Mouse (Mus musculus) brain, embryonic 14.5 days (tissue): ENCODE measurements around the gene Mpnd. TPM values are rescaled to one million over a fixed set of nuclear protein-coding genes. Genes with fewer than 3 reads are reported as not detected.

Source experiments
- DNase-seq: peaks from one replicate; pipeline ENCODE4 v3.0.0-alpha.2; 2011; ENCODE audit warnings: low read depth
- CTCF ChIP-seq: fragments of 200-500 bp; IDR thresholded peaks from 2 replicates; pipeline ENCODE4 v1.5.1; 2012; ENCODE audit warnings: inconsistent platforms, mild to moderate bottlenecking, moderate library complexity, borderline replicate concordance; ENCODE audit not compliant: insufficient read depth, insufficient read length; ENCODE audit errors: extremely low read depth
- POLR2A ChIP-seq: fragments of 200-500 bp; IDR thresholded peaks from 2 replicates; pipeline ENCODE4 v1.6.1; 2012; ENCODE audit warnings: mild to moderate bottlenecking, inconsistent platforms, borderline replicate concordance; ENCODE audit not compliant: poor library complexity, insufficient read depth, insufficient read length, severe bottlenecking; ENCODE audit errors: extremely low read depth
- polyA plus RNA-seq: library from polyadenylated mRNA; depleted of rRNA; stranded (reverse); fragments of >200 nt; gene quantifications from 2 replicates; pipeline ENCODE4 v1.2.3, GENCODE M21; 2012

Mpnd gene
- polyA plus RNA-seq, 1 experiment: 223 TPM

- no peak for TF ChIP-seq POLR2A
- TF ChIP-seq CTCF: no peak
- DNase-seq: peak; percentile 38
These were observed 42.3 kb upstream of the Mpnd start for GRCm38 (mm10) chr17:55963171-55963570.

GRCm38 (mm10) chr17:55964496-55964895 lies 41.0 kb upstream of the Mpnd start:
- TF ChIP-seq POLR2A (no peak), CTCF (no peak)
- DNase-seq: no peak

DNA sequence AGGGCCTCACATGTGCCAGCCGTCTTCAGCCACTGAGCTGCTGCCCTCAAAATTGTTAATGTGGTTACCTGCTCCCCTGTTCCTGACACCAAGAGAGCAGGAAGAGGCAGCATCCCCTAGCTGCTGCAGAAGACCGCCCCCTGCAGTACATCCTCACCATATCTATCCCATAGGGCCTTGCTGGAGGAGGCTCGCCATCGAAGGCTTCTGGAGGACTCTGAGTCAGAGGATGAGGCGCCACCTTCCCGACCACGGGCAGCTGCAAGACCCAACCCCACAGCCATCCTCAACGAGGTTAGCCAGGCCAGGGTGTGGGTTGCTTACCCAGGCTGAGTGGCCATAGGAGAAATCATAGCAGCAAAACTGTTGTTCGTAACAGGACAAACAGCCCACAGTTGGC lies 40.5 kb upstream of the Mpnd start:
- DNase-seq: no peak
- no peak for TF ChIP-seq POLR2A
- no peak for TF ChIP-seq CTCF

GRCm38 (mm10) chr17:55967186-55967585 lies 38.3 kb upstream of the Mpnd start:
- TF ChIP-seq POLR2A (no peak), CTCF (no peak)
- no peak for DNase-seq

GRCm38 (mm10) chr17:55968210-55968609 lies 37.3 kb upstream of the Mpnd start:
- TF ChIP-seq CTCF: no peak
- no peak for TF ChIP-seq POLR2A
- DNase-seq: peak; percentile 28

GRCm38 (mm10) chr17:55969560-55969959 lies 36.0 kb upstream of the Mpnd start:
- DNase-seq: peak; percentile 96
- no peak for TF ChIP-seq POLR2A
- no peak for TF ChIP-seq CTCF

DNA sequence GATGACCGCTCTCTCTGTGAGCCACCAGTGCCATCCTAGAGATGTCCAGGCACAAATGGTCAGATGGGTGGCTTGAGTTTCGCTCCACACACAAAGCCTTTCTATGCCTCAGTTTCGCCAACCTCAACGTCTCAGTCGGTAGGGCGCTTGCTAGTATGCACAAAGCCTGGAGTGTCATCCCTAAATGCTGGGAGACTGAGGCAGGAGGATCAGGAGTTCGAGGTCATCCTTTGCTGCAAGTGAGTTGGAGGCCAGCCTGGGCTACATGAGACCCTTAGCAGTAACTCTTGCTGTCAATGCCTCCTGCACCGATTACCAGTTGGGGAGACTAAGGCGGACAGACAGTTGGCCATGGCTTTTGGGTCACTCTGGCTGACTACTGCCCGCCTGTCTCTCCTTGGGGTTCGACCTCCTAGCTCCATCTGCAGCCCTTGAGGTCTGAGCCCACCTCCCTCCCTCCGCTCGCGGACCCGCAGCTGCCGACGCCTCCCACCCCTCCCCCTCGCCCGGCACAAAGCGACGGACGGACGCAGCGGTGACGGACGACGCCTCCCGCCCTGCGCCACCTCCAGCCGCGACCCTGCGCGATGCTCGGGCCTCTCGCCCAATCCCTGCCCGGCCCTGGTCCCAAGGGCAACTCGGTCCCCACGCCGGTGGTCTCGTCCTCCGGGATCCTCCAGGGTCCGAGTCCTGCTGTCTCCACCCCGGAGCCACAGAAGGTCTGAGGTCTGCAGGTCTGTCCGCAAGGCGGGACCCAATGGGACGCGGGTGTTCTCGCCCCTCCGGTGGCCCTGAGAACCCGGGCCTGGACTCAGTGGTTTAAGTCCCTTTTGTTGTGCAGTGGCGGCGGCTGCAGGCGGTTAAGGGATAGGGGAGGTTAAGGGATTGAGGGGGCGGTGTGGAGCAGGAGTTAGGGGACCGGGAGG lies 35.3 kb upstream of the Mpnd start, which contains the start of gene Shd:
Gene Shd (plus strand): TSS at position 502 of the 926 bp plus-strand sequence.
- peak; percentile 82 for DNase-seq
- TF ChIP-seq POLR2A (peak; percentile 71), CTCF (no peak)

DNA sequence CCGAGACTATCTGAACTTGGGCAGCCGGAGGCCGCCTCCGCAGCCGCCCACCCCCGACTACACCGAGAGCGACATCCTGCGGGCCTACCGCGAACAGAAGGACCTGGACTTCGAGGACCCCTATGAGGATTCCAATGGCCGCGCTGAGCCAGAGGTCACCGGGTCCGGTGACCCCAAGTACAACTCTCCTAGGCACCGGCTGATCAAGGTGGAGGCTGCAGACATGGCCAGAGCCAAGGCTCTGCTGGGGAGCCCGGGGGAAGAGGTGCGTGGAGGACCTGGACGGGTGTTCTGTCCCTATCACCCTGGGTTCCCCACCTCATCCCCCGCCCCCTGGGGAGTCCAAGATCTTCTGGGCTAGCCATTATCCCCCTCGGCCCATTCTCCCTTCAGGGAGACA lies 34.1 kb upstream of the Mpnd start:
- peak; percentile 8 for DNase-seq
- TF ChIP-seq POLR2A (no peak), CTCF (no peak)

DNA sequence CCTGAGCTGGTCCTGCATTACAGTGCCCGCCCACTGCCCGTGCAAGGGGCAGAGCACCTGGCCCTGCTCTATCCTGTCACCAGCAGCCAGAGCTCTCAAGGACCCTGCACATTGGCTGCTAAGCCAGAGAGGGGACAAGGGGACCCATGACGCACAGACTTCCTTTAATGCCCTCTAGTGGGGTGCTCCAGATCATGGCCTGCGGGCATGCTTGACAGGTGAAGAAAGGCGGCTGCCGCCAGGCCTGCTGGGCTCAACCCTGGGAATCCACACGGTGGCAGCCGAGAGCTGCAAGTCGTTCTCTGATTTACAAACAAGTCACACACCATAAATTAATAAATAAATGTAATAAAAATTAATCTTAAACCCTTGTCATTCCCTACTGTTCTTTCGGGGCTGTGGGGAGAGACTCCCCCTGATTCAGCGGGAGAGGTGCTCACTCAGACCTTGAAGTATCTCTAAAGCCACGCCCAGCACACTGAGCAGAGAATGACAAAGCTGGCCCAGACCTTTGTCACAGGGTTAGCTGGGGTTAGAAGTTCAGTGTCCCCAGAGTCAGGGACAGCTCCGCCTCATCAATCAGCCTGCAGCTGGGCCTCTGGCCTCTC lies 29.2 kb upstream of the Mpnd start:
- TF ChIP-seq CTCF: peak; percentile 85
- TF ChIP-seq POLR2A: no peak
- peak; percentile 88 for DNase-seq

GRCm38 (mm10) chr17:55977301-55977700 lies 28.2 kb upstream of the Mpnd start:
- DNase-seq: no peak
- TF ChIP-seq POLR2A: no peak

DNA sequence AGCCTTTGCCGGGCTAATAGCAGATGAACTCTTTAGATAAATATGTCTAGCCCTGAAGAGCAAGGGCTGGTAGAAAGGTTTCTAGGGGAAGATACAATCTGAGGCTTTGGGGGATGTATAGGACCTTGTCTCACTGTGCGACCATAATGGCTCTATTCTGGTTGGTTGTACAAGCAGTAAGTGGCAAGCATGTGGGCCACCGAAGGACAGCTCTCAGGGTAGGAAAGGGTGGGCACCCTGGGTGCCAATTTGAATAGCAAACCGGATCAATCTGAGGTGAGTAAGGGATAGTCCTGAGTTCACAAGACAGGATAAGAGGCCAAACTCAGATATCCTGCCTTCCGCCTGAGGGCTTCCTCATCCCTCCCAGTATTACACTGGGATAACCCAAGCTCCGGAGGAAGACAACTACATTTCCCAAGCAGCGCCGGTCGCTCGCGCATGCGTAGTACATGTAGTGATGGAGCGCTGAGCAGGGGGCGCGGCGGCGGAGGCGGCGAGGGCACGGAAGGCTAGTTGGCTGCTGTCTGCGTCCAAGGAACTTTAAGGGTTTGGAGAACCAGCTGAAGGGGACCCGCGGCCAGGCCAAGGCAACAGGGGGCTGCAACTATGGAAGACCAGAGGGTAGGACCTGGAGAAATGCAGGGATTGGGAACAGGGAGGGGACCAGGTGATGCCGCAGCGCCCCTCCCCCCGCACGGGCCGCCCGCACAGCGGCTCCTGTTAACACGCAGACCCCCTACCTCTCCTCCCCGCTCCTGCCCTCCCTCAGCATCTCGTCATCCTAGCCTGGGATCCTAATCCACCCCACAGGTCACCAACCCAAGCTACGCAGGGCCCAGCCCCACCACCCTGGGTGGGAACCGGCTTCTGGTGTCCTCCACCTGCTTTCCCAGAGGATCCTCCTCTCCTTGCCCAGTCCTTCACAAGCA lies 19.2 kb upstream of the Mpnd start, which contains the start of gene Fsd1:
Gene Fsd1 (plus strand): TSS at position 480 of the 932 bp plus-strand sequence.
- TF ChIP-seq CTCF: no peak
- TF ChIP-seq POLR2A: peak; percentile 52; the same call in 1 of the 2 replicates

More for the DNA sequence above, 19.2 kb upstream of the Mpnd start, which contains the start of gene Fsd1:
- peak; percentile 93 for DNase-seq
